Mouse (Mus musculus) ES-Bruce4 (cell line): Measurements from ENCODE around the gene Wfdc5.

ENCODE experiments used
- CTCF ChIP-seq: IDR thresholded peaks from one replicate; pipeline ENCODE4 v1.8.1; 2011; ENCODE audit warnings: low read depth, low read length
- EP300 ChIP-seq: IDR thresholded peaks from 2 replicates; pipeline ENCODE4 v1.6.1; 2011; ENCODE audit warnings: low read depth, low read length; ENCODE audit not compliant: insufficient read depth
- POLR2A ChIP-seq: IDR thresholded peaks from one replicate; pipeline ENCODE4 v1.8.1; 2011; ENCODE audit warnings: low read length; ENCODE audit not compliant: insufficient read depth

DNA sequence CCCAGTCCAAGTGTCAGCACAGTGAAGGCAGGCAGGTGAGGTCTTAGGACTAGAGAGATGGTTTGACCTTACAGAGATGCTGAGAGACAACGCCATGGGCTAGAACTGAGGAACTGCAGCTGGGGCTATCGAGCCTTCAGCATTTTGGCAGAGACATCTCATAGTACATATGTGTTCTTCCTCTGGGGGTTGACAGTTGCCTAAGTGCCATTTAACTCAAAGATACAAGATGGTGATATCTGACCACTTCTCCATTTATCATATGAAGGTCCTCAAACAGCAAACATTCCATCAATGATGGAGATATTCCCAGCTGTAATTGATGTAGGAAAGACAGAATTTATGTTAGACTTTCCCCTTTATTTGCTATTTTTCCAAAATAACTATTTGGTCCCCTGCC lies 55.2 kb downstream of the Wfdc5 start:
- TF ChIP-seq CTCF = no peak
- TF ChIP-seq POLR2A = no peak
- no peak for TF ChIP-seq EP300
